Mouse (Mus musculus): ENCODE results near the gene Trip10. TPM values are rescaled to one million over a fixed set of nuclear protein-coding genes. Genes with fewer than 3 reads are reported as not detected.

Gene Trip10
- polyA plus RNA-seq, 1 experiment from 2014 or later, result 33.4 TPM

- ATAC-seq (ENCODE audit: insufficient number of reproducible peaks, insufficient read depth, low FRiP score, low read depth), result no peak
- no peak overlapping the region for H3K4me2 ChIP-seq (replicated peaks; ENCODE audit: low read depth, low read length)
- H3K4me1 ChIP-seq (ENCODE audit: control insufficient read depth, insufficient read depth, low read length), result peaks cover 13% of the 10 kb centered on the region
- WGBS, result 67% methylated on average over 6 of the region's 6 CpGs
- no peaks in the 10 kb centered on the region for H3K9me3 ChIP-seq (ENCODE audit: control insufficient read depth, low read depth, low read length)
- no peaks in the 10 kb centered on the region for H3K27me3 ChIP-seq (ENCODE audit: control insufficient read depth, insufficient read depth, low read length)
- H3K36me3 ChIP-seq (ENCODE audit: control insufficient read depth, insufficient read depth, low read length), result peaks cover 35% of the 10 kb centered on the region
- H3K27ac ChIP-seq (ENCODE audit: low read length), result no peak overlapping the region
- H3K4me3 ChIP-seq (ENCODE audit: low read depth, low read length), result no peak overlapping the region
- no peak overlapping the region for H3K9ac ChIP-seq (replicated peaks; ENCODE audit: low read depth, low read length)
Observed at GRCm38 (mm10) chr17:57253306-57253705, 4.1 kb downstream of the Trip10 start.

DNA sequence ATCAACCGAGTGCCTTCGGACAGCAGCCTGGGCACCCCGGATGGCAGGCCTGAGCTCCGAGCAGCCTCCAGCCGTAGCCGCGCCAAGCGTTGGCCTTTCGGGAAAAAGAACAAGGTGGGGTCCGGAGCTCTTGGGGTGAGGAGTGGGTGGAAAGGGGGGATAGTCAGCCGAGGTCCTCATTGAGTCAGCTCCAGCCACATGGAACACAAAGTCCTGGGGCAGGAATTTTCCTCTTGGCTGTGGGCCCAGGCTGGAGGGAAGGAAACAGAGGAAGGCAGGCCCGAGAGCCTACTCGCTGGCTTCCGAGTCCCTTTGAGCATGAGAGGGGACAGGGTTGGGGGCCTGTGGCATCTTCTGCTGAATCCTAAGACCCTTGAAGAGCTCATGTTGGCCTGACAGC lies 6.1 kb downstream of the Trip10 start:
- Histone ChIP-seq H3K9ac (replicated peaks; ENCODE audit: low read depth, low read length) (no peak overlapping the region), H3K27ac (ENCODE audit: low read length) (no peak overlapping the region), H3K9me3 (ENCODE audit: control insufficient read depth, low read depth, low read length) (no peaks in the 10 kb centered on the region), H3K4me2 (replicated peaks; ENCODE audit: low read depth, low read length) (no peak overlapping the region), H3K4me1 (ENCODE audit: control insufficient read depth, insufficient read depth, low read length) (peaks cover 7% of the 10 kb centered on the region; the same call in 1 of the 2 replicates), H3K27me3 (ENCODE audit: control insufficient read depth, insufficient read depth, low read length) (no peaks in the 10 kb centered on the region), H3K4me3 (ENCODE audit: low read depth, low read length) (no peak overlapping the region), H3K36me3 (ENCODE audit: control insufficient read depth, insufficient read depth, low read length) (peaks cover 40% of the 10 kb centered on the region)
- 96% methylated on average over 14 of the region's 14 CpGs for WGBS
- no peak for ATAC-seq (ENCODE audit: insufficient number of reproducible peaks, insufficient read depth, low FRiP score, low read depth)

DNA sequence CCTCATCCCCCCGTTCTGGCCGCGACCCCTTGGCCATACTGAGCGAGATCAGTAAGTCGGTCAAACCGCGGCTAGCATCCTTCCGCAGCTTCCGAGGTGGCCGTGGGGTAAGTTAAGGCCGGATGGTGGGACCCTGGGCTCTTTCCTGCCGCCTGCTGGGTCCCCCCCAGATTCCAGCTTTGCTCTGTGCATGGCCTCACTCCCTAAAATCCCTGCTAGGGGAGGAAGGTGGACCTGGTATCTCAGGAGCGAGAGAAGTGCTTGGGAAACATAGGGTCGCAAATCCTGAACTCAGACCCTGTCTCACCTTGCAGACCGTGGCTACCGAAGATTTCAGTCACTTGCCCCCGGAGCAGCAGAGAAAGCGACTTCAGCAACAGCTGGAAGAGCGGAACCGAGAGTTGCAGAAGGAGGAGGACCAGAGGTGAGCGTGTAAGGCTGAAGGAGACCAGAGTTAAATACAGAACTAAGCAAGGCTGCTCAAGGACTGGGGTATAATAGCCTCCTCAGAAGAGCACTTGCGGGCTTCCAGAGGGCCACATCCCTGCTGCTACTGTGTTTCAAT lies 7.7 kb downstream of the Trip10 start:
- Histone ChIP-seq H3K27ac (ENCODE audit: low read length) (no peak overlapping the region), H3K9ac (replicated peaks; ENCODE audit: low read depth, low read length) (no peak overlapping the region), H3K27me3 (ENCODE audit: control insufficient read depth, insufficient read depth, low read length) (no peaks in the 10 kb centered on the region), H3K4me2 (replicated peaks; ENCODE audit: low read depth, low read length) (no peak overlapping the region), H3K36me3 (ENCODE audit: control insufficient read depth, insufficient read depth, low read length) (peaks cover 51% of the 10 kb centered on the region), H3K4me1 (ENCODE audit: control insufficient read depth, insufficient read depth, low read length) (no peaks in the 10 kb centered on the region), H3K9me3 (ENCODE audit: control insufficient read depth, low read depth, low read length) (no peaks in the 10 kb centered on the region), H3K4me3 (ENCODE audit: low read depth, low read length) (no peak overlapping the region)
- ATAC-seq (ENCODE audit: insufficient number of reproducible peaks, insufficient read depth, low FRiP score, low read depth), result no peak
- WGBS, result 94% methylated on average over 22 of the region's 22 CpGs

DNA sequence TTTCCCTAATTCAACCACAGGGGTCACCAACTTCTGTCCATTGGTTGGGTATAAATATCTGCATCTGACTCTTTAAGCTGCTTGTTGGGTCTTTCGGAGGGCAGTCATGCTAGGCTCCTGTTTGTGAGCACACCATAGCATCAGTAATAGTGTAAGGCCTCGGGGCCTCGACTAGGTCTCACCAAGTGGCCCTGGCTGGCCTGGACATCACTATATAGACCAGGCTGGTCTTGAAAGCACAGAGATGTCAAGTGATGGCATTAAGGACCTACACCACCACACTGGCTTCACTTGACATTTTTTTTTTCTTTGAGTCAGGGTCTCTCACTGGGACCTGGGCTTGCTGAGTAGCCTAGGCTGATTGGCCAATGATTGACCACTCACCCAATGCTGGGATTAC lies 8.9 kb downstream of the Trip10 start:
- H3K27me3 ChIP-seq (ENCODE audit: control insufficient read depth, insufficient read depth, low read length), result no peaks in the 10 kb centered on the region
- H3K27ac ChIP-seq (ENCODE audit: low read length), result no peak overlapping the region
- H3K9me3 ChIP-seq (ENCODE audit: control insufficient read depth, low read depth, low read length), result no peaks in the 10 kb centered on the region
- peaks cover 55% of the 10 kb centered on the region for H3K36me3 ChIP-seq (ENCODE audit: control insufficient read depth, insufficient read depth, low read length)
- H3K9ac ChIP-seq (replicated peaks; ENCODE audit: low read depth, low read length), result no peak overlapping the region
- no peak overlapping the region for H3K4me3 ChIP-seq (ENCODE audit: low read depth, low read length)
- 97% methylated on average over 3 of the region's 3 CpGs for WGBS
- ATAC-seq (ENCODE audit: insufficient number of reproducible peaks, insufficient read depth, low FRiP score, low read depth), result no peak
- H3K4me2 ChIP-seq (replicated peaks; ENCODE audit: low read depth, low read length), result no peak overlapping the region
- no peaks in the 10 kb centered on the region for H3K4me1 ChIP-seq (ENCODE audit: control insufficient read depth, insufficient read depth, low read length)

DNA sequence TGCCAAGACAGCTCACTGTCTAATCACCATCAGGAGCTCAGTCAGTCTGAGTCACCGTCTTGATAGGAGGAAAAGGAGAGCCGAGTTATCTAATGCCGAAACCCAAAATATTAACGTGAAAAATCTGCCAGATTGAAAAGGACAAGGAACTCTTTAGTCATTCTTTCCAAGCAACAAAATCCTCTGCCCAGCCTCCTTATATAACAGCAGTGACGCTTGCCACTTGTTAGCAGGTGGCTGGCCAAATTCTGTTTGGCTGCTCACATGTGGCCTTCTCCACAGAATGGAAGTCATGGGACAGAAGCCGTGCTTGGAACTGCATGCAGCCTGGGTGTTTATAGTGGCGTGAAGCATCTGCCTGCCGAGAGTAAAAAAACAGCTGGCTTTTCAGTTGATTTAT lies 10.5 kb downstream of the Trip10 start:
- Histone ChIP-seq H3K4me3 (ENCODE audit: low read depth, low read length) (no peak overlapping the region), H3K9ac (replicated peaks; ENCODE audit: low read depth, low read length) (no peak overlapping the region), H3K27ac (ENCODE audit: low read length) (no peak overlapping the region), H3K36me3 (ENCODE audit: control insufficient read depth, insufficient read depth, low read length) (peaks cover 41% of the 10 kb centered on the region), H3K27me3 (ENCODE audit: control insufficient read depth, insufficient read depth, low read length) (no peaks in the 10 kb centered on the region), H3K9me3 (ENCODE audit: control insufficient read depth, low read depth, low read length) (no peaks in the 10 kb centered on the region), H3K4me1 (ENCODE audit: control insufficient read depth, insufficient read depth, low read length) (no peaks in the 10 kb centered on the region), H3K4me2 (replicated peaks; ENCODE audit: low read depth, low read length) (no peak overlapping the region)
- no peak for ATAC-seq (ENCODE audit: insufficient number of reproducible peaks, insufficient read depth, low FRiP score, low read depth)
- 87% methylated on average over 8 of the region's 8 CpGs for WGBS

DNA sequence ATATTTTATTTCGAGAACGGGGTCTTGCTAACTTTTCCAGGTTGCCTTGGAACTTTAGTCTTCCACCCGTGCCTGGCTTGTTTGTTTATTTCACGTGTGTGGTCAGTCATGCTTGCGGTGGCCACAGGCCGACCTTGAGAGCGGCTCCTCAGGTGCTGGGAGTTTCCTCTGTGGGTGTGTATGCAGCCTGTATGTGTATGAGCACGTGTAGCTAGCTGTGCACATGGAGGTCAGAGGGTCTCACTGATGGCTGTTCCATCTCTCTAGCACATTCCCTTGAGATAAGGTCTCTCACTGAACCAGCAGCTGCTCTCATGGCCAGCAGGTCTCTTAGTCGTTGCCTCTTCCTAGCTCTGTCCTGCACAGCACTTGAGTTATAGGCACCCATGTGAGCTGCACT lies 11.1 kb downstream of the Trip10 start:
- H3K9ac ChIP-seq (replicated peaks; ENCODE audit: low read depth, low read length), result no peak overlapping the region
- ATAC-seq (ENCODE audit: insufficient number of reproducible peaks, insufficient read depth, low FRiP score, low read depth), result no peak
- H3K4me2 ChIP-seq (replicated peaks; ENCODE audit: low read depth, low read length), result no peak overlapping the region
- H3K4me1 ChIP-seq (ENCODE audit: control insufficient read depth, insufficient read depth, low read length), result 0 out of 2 replicates have a peak, but pooled peaks cover 2% of the 10 kb centered on the region
- H3K4me3 ChIP-seq (ENCODE audit: low read depth, low read length), result no peak overlapping the region
- WGBS, result 84% methylated on average over 9 of the region's 9 CpGs
- H3K9me3 ChIP-seq (ENCODE audit: control insufficient read depth, low read depth, low read length), result no peaks in the 10 kb centered on the region
- peaks cover 37% of the 10 kb centered on the region for H3K36me3 ChIP-seq (ENCODE audit: control insufficient read depth, insufficient read depth, low read length)
- H3K27me3 ChIP-seq (ENCODE audit: control insufficient read depth, insufficient read depth, low read length), result no peaks in the 10 kb centered on the region
- no peak overlapping the region for H3K27ac ChIP-seq (ENCODE audit: low read length)

DNA sequence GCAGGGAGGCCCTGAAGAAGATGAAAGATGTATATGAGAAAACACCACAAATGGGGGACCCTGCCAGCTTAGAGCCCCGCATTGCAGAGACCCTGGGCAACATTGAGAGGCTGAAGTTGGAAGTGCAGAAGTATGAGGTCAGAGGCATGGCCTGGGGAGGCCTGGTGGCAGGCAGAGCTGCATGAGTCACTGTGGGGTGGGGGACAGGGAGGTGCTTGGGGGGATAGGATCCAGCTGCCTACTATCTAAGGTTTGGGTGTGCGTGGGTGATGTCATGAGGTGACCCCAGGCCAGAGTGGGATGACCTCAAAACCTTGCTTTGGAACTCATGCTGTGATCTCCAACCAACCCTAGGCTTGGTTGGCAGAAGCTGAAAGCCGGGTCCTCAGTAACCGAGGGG lies 12.0 kb downstream of the Trip10 start:
- H3K9ac ChIP-seq (replicated peaks; ENCODE audit: low read depth, low read length), result no peak overlapping the region
- H3K4me1 ChIP-seq (ENCODE audit: control insufficient read depth, insufficient read depth, low read length), result 0 out of 2 replicates have a peak, but pooled peaks cover 4% of the 10 kb centered on the region
- H3K9me3 ChIP-seq (ENCODE audit: control insufficient read depth, low read depth, low read length), result no peaks in the 10 kb centered on the region
- H3K27me3 ChIP-seq (ENCODE audit: control insufficient read depth, insufficient read depth, low read length), result no peaks in the 10 kb centered on the region
- H3K36me3 ChIP-seq (ENCODE audit: control insufficient read depth, insufficient read depth, low read length), result peaks cover 32% of the 10 kb centered on the region
- WGBS, result 98% methylated on average over 4 of the region's 4 CpGs
- no peak overlapping the region for H3K4me3 ChIP-seq (ENCODE audit: low read depth, low read length)
- no peak overlapping the region for H3K27ac ChIP-seq (ENCODE audit: low read length)
- no peak overlapping the region for H3K4me2 ChIP-seq (replicated peaks; ENCODE audit: low read depth, low read length)
- no peak for ATAC-seq (ENCODE audit: insufficient number of reproducible peaks, insufficient read depth, low FRiP score, low read depth)

GRCm38 (mm10) chr17:57261796-57262195 lies 12.5 kb downstream of the Trip10 start:
- H3K36me3 ChIP-seq (ENCODE audit: control insufficient read depth, insufficient read depth, low read length), result peaks cover 29% of the 10 kb centered on the region
- H3K9ac ChIP-seq (replicated peaks; ENCODE audit: low read depth, low read length), result no peak overlapping the region
- no peak overlapping the region for H3K4me3 ChIP-seq (ENCODE audit: low read depth, low read length)
- H3K27ac ChIP-seq (ENCODE audit: low read length), result no peak overlapping the region
- ATAC-seq (ENCODE audit: insufficient number of reproducible peaks, insufficient read depth, low FRiP score, low read depth), result no peak
- no peak overlapping the region for H3K4me2 ChIP-seq (replicated peaks; ENCODE audit: low read depth, low read length)
- no peaks in the 10 kb centered on the region for H3K9me3 ChIP-seq (ENCODE audit: control insufficient read depth, low read depth, low read length)
- WGBS, result 19% methylated on average over 1 of the region's 1 CpGs
- H3K4me1 ChIP-seq (ENCODE audit: control insufficient read depth, insufficient read depth, low read length), result 0 out of 2 replicates have a peak, but pooled peaks cover 4% of the 10 kb centered on the region
- no peaks in the 10 kb centered on the region for H3K27me3 ChIP-seq (ENCODE audit: control insufficient read depth, insufficient read depth, low read length)

- no peaks in the 10 kb centered on the region for H3K27me3 ChIP-seq (ENCODE audit: control insufficient read depth, insufficient read depth, low read length)
- H3K27ac ChIP-seq (ENCODE audit: low read length), result no peak overlapping the region
- H3K36me3 ChIP-seq (ENCODE audit: control insufficient read depth, insufficient read depth, low read length), result peaks cover 21% of the 10 kb centered on the region
- no peak overlapping the region for H3K4me2 ChIP-seq (replicated peaks; ENCODE audit: low read depth, low read length)
- 0 out of 2 replicates have a peak, but pooled peaks cover 4% of the 10 kb centered on the region for H3K4me1 ChIP-seq (ENCODE audit: control insufficient read depth, insufficient read depth, low read length)
- H3K9ac ChIP-seq (replicated peaks; ENCODE audit: low read depth, low read length), result no peak overlapping the region
- H3K4me3 ChIP-seq (ENCODE audit: low read depth, low read length), result no peak overlapping the region
- no peak for ATAC-seq (ENCODE audit: insufficient number of reproducible peaks, insufficient read depth, low FRiP score, low read depth)
- H3K9me3 ChIP-seq (ENCODE audit: control insufficient read depth, low read depth, low read length), result no peaks in the 10 kb centered on the region
- WGBS, result 89% methylated on average over 17 of the region's 17 CpGs
Observed at GRCm38 (mm10) chr17:57262901-57263550, 13.8 kb downstream of the Trip10 start.

Measured in stomach, embryonic 14.5 days (tissue).